Mouse (Mus musculus): ENCODE data around the gene Bbs12. TPM values are rescaled to one million over a fixed set of nuclear protein-coding genes. Genes with fewer than 3 reads are reported as not detected.

Gene Bbs12
- polyA plus RNA-seq, 1 experiment, result 1.9 TPM

DNA sequence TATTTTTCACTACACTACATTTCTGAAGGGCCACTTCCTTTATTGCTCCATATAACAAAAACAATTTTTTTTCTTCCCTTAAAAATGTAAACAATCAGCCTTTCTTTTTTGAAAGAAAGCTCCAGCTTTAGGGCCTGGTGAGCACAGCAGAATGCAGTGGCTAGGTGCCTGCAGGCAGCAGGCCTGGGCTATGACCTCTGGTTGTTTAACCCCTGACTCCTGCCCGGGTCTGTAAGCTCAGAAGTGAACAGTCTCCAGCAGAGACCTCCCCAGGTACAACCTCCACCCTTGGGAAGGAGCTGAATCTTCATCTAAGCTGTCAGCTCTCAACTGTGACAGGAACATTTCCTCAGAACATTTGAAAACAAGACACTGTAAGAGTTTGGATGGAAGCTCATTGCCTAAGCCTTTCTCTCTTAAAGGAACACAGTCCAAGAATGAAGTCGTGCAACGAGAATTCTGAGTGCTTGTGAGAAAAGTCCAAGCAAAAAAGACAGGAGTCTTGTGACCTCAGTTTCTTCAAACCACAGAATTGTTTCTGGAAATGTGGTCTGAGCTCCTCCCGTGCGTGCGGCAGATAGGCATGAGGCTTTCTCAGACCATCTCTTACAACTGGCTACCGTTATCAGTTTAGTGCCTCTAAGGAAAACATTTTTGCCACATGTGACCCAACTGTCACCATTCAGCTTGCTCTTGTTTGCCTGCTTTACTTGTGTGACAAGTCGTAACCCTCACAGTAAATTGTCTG lies 8.8 kb upstream of the Bbs12 start:
- H3K27me3 ChIP-seq (ENCODE audit: control insufficient read depth, insufficient read depth, low read length), result no peaks in the 10 kb centered on the region
- no peak overlapping the region for H3K4me3 ChIP-seq (replicated peaks; ENCODE audit: insufficient read depth, low read depth, low read length)
- no peak for DNase-seq
- H3K4me1 ChIP-seq (ENCODE audit: control insufficient read depth, insufficient read depth, low read length), result no peaks in the 10 kb centered on the region
- TF ChIP-seq POLR2A (IDR thresholded peaks at IDR 0.05; ENCODE audit: borderline replicate concordance, insufficient read depth, low read length) (no peak), CTCF (IDR thresholded peaks at IDR 0.05; ENCODE audit: borderline replicate concordance, insufficient read depth, low read depth, low read length) (no peak)
- H3K27ac ChIP-seq (ENCODE audit: insufficient read depth, low read length), result no peak overlapping the region
- WGBS, result 79% methylated on average over 8 of the region's 8 CpGs

GRCm38 (mm10) chr3:37311897-37312369 lies 421 bp upstream of the Bbs12 start:
- Histone ChIP-seq H3K27me3 (ENCODE audit: control insufficient read depth, insufficient read depth, low read length) (no peaks in the 10 kb centered on the region), H3K4me1 (ENCODE audit: control insufficient read depth, insufficient read depth, low read length) (no peaks in the 10 kb centered on the region), H3K27ac (ENCODE audit: insufficient read depth, low read length) (no peak overlapping the region), H3K4me3 (replicated peaks; ENCODE audit: insufficient read depth, low read depth, low read length) (peak overlapping the region; percentile 72)
- TF ChIP-seq POLR2A (IDR thresholded peaks at IDR 0.05; ENCODE audit: borderline replicate concordance, insufficient read depth, low read length) (no peak), CTCF (IDR thresholded peaks at IDR 0.05; ENCODE audit: borderline replicate concordance, insufficient read depth, low read depth, low read length) (no peak)
- 5% methylated on average over 10 of the region's 10 CpGs for WGBS
- DNase-seq, result no peak

DNA sequence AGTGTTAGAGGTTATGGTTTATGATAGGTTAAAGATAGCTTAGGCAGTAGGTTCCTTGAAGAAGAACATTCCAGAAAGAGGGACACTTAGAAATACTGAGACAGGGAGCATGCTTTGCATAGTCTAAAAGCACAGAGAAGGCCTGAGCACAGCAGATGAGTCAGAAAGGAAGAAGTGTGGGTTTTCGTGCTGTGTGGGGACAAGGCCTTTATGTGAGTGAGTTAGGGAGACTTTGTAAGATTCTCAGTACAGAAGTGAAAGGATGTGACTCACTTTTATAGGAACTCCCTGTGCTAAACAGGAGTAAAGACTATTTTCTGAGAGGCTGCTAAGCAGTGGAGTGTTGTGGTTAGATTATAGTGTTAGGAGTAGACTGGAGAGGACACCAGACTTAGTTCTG lies 1.0 kb downstream of the Bbs12 start:
- no peaks in the 10 kb centered on the region for H3K4me1 ChIP-seq (ENCODE audit: control insufficient read depth, insufficient read depth, low read length)
- H3K4me3 ChIP-seq (replicated peaks; ENCODE audit: insufficient read depth, low read depth, low read length), result no peak overlapping the region
- no peaks in the 10 kb centered on the region for H3K27me3 ChIP-seq (ENCODE audit: control insufficient read depth, insufficient read depth, low read length)
- peak; percentile 8 to 10 for DNase-seq
- no peak overlapping the region for H3K27ac ChIP-seq (ENCODE audit: insufficient read depth, low read length)
- TF ChIP-seq POLR2A (IDR thresholded peaks at IDR 0.05; ENCODE audit: borderline replicate concordance, insufficient read depth, low read length), result no peak
- no peak for TF ChIP-seq CTCF (IDR thresholded peaks at IDR 0.05; ENCODE audit: borderline replicate concordance, insufficient read depth, low read depth, low read length)
- 52% methylated on average over 1 of the region's 1 CpGs for WGBS

DNA sequence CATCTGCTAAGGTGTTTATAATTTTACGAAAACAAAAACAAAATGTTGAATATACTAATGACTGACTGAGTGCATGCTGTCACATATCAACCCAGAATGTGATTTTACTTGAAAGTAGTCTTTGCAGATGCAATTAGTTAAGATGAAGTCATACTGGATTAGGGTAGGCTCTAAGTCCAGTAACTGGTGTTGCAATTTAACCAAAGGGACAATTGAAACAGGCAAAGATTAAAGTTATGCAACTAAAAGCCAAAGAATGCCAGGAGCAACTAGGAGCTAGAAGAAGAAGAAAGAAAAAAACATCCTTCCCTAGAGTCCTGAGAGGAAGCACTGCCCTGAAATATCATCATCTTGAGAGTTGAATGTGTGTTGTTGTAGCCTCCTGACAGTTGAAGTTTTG lies 3.9 kb downstream of the Bbs12 start:
- no peaks in the 10 kb centered on the region for H3K4me1 ChIP-seq (ENCODE audit: control insufficient read depth, insufficient read depth, low read length)
- no peaks in the 10 kb centered on the region for H3K27me3 ChIP-seq (ENCODE audit: control insufficient read depth, insufficient read depth, low read length)
- H3K27ac ChIP-seq (ENCODE audit: insufficient read depth, low read length), result no peak overlapping the region
- DNase-seq, result no peak
- 97% methylated on average over 1 of the region's 1 CpGs for WGBS
- no peak for TF ChIP-seq CTCF (IDR thresholded peaks at IDR 0.05; ENCODE audit: borderline replicate concordance, insufficient read depth, low read depth, low read length)
- H3K4me3 ChIP-seq (replicated peaks; ENCODE audit: insufficient read depth, low read depth, low read length), result no peak overlapping the region

DNA sequence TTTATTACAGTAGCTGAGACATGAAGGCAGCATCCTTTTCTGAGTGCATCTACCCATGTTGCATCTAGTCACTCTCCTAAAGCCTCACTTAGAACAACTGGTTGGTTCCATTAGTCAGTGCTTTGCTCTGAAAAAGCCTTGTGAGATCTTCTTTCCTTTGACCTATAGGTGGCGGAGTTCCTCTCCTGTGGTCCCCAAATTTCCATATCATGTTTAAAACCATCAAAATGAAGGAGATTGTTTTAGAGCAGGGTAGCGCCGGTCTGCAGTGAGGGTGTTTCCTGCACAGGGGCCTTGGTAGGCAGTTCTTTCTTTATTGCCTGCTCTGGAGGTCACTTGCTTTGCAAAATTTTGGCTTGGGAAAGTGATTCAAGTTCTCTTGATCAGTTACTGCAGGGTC lies 12.0 kb downstream of the Bbs12 start:
- Histone ChIP-seq H3K4me3 (replicated peaks; ENCODE audit: insufficient read depth, low read depth, low read length) (no peak overlapping the region), H3K27ac (ENCODE audit: insufficient read depth, low read length) (no peak overlapping the region), H3K27me3 (ENCODE audit: control insufficient read depth, insufficient read depth, low read length) (no peaks in the 10 kb centered on the region), H3K4me1 (ENCODE audit: control insufficient read depth, insufficient read depth, low read length) (no peaks in the 10 kb centered on the region)
- TF ChIP-seq POLR2A (IDR thresholded peaks at IDR 0.05; ENCODE audit: borderline replicate concordance, insufficient read depth, low read length) (no peak), CTCF (IDR thresholded peaks at IDR 0.05; ENCODE audit: borderline replicate concordance, insufficient read depth, low read depth, low read length) (peak; percentile 23; the same call in 1 of the 2 replicates)
- no peak for DNase-seq
- 37% methylated on average over 3 of the region's 3 CpGs for WGBS

DNA sequence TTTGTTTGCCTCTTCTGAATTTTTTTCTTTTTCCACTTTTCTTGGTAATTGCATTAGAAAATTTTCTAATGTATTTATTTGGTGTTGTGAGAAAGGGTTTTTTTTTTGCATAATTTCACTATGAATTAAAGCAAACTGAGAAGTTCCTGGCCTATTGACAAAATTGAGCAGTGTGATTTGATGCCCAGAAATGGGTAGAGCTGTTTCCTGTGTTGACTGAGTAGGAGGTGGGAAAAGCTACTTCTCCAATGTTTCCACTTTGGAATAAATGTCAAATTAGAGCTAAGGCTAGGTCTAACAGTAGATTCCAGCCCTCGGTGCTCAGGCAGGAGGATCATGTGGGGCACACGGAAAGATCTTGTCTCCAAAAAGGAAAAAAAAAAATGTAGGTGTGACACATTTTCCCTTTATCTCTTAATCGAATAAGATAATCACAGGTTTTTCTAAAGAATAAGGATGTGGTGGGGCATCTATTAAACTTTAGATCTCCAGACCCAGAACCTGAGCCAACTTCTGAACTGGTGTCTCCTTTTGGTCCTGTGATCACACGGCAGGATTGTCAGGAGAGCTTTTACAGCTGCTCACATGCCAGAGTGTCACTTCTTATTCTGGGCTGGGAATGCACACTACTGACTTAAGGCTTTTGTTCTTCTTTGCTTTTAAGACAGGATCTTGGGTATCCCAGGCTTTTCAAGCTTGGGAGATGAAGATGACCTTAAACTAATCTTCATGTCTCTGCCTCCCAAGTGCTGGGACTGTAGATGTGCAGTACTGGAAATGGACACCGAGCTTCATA lies 13.2 kb downstream of the Bbs12 start:
- no peak for DNase-seq

DNA sequence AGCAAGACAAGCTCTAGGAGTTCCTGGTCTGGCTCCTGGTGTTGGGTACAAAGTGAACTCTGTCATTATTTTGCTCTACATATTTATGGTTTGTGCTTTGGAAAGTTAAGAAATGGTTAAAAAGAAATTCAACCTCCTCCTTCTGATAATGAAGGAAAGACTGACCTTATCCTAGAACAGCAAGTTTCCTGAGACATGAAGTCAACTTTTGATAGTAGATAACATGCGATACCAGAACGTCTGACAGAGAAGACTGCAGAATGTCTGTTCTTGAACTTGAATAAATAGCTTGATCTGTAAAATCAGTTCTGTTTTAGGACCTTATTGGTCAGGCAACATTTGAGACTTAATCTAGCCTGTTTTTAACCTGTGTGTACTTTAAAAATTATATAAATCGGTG lies 14.3 kb downstream of the Bbs12 start:
- no peaks in the 10 kb centered on the region for H3K4me1 ChIP-seq (ENCODE audit: control insufficient read depth, insufficient read depth, low read length)
- H3K27ac ChIP-seq (ENCODE audit: insufficient read depth, low read length), result no peak overlapping the region
- H3K4me3 ChIP-seq (replicated peaks; ENCODE audit: insufficient read depth, low read depth, low read length), result no peak overlapping the region
- no peaks in the 10 kb centered on the region for H3K27me3 ChIP-seq (ENCODE audit: control insufficient read depth, insufficient read depth, low read length)
- WGBS, result 93% methylated on average over 3 of the region's 3 CpGs
- DNase-seq, result no peak
- TF ChIP-seq POLR2A (IDR thresholded peaks at IDR 0.05; ENCODE audit: borderline replicate concordance, insufficient read depth, low read length) (no peak), CTCF (IDR thresholded peaks at IDR 0.05; ENCODE audit: borderline replicate concordance, insufficient read depth, low read depth, low read length) (no peak)

More for the DNA sequence above, 13.2 kb downstream of the Bbs12 start:
- Histone ChIP-seq H3K27ac (ENCODE audit: insufficient read depth, low read length) (no peak overlapping the region), H3K4me3 (replicated peaks; ENCODE audit: insufficient read depth, low read depth, low read length) (no peak overlapping the region), H3K27me3 (ENCODE audit: control insufficient read depth, insufficient read depth, low read length) (no peaks in the 10 kb centered on the region), H3K4me1 (ENCODE audit: control insufficient read depth, insufficient read depth, low read length) (no peaks in the 10 kb centered on the region)
- no peak for TF ChIP-seq CTCF (IDR thresholded peaks at IDR 0.05; ENCODE audit: borderline replicate concordance, insufficient read depth, low read depth, low read length)
- no peak for TF ChIP-seq POLR2A (IDR thresholded peaks at IDR 0.05; ENCODE audit: borderline replicate concordance, insufficient read depth, low read length)
- 82% methylated on average over 5 of the region's 5 CpGs for WGBS

DNA sequence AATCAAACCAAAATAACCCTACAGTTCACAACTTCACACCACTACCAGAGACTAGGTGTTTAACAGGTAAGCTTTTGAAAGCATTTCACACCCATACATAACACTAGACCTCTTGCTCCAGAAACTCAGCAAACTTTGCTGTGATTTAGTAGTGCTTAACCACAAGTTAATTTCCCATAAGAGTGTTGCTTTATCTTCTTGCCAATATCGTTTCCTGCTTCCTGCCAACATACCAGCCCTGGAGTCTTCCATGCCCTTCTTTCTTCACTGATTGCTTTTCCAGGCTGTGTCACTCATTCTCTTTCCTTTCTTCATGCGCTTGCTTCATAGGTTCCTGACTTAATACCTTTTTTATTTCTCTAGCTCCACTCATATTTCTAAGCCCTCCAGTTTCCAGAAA lies 16.1 kb downstream of the Bbs12 start:
- DNase-seq, result no peak
- Histone ChIP-seq H3K27me3 (ENCODE audit: control insufficient read depth, insufficient read depth, low read length) (no peaks in the 10 kb centered on the region), H3K4me3 (replicated peaks; ENCODE audit: insufficient read depth, low read depth, low read length) (no peak overlapping the region), H3K27ac (ENCODE audit: insufficient read depth, low read length) (no peak overlapping the region), H3K4me1 (ENCODE audit: control insufficient read depth, insufficient read depth, low read length) (no peaks in the 10 kb centered on the region)
- TF ChIP-seq POLR2A (IDR thresholded peaks at IDR 0.05; ENCODE audit: borderline replicate concordance, insufficient read depth, low read length) (no peak), CTCF (IDR thresholded peaks at IDR 0.05; ENCODE audit: borderline replicate concordance, insufficient read depth, low read depth, low read length) (no peak)
- 86% methylated on average over 2 of the region's 2 CpGs for WGBS

All from cerebellum, adult 2 months (tissue).